Mouse (Mus musculus) stomach, embryonic 14.5 days (tissue): ENCODE results near the gene Tctn1. TPM values are rescaled to one million over a fixed set of nuclear protein-coding genes. Genes with fewer than 3 reads are reported as not detected.

Experiments used
- ATAC-seq: fragments of 200-750 bp; cut with Nextera tagmentation; 2 replicates; pipeline ENCODE4 v1.8.0; 2017; ENCODE audit warnings: low read depth, moderate TSS enrichment; ENCODE audit not compliant: insufficient number of reproducible peaks, insufficient read depth, low FRiP score
- H3K27ac ChIP-seq: fragments of 300-500 bp; sonication (generic); 2 replicates; pipeline ENCODE4 v1.5.1; 2014; ENCODE audit warnings: mild to moderate bottlenecking, low read length, moderate library complexity, mixed read lengths
- H3K27me3 ChIP-seq: fragments of 300-500 bp; sonication (generic); 2 replicates; pipeline ENCODE4 v1.6.1; 2014; ENCODE audit warnings: low read length, control low read depth, mixed read lengths; ENCODE audit not compliant: control insufficient read depth, insufficient read depth
- H3K36me3 ChIP-seq: fragments of 300-500 bp; sonication (generic); 2 replicates; pipeline ENCODE4 v1.6.1; 2014; ENCODE audit warnings: mild to moderate bottlenecking, control low read depth, low read length, moderate library complexity, mixed read lengths; ENCODE audit not compliant: control insufficient read depth, insufficient read depth
- H3K4me1 ChIP-seq: fragments of 300-500 bp; sonication (generic); 2 replicates; pipeline ENCODE4 v1.6.1; 2014; ENCODE audit warnings: low read length, control low read depth, mixed read lengths; ENCODE audit not compliant: control insufficient read depth, insufficient read depth
- H3K4me2 ChIP-seq: fragments of 300-500 bp; sonication (generic); replicated peaks from 2 replicates; pipeline ENCODE4 v1.6.1; 2014; ENCODE audit warnings: low read depth, low read length, control low read depth
- H3K4me3 ChIP-seq: fragments of 300-500 bp; sonication (generic); 2 replicates; pipeline ENCODE4 v1.5.1; 2014; ENCODE audit warnings: low read depth, low read length, control low read depth
- H3K9ac ChIP-seq: fragments of 300-500 bp; sonication (generic); replicated peaks from 2 replicates; pipeline ENCODE4 v1.6.1; 2014; ENCODE audit warnings: low read depth, mild to moderate bottlenecking, control low read depth, low read length, moderate library complexity, mixed read lengths
- H3K9me3 ChIP-seq: fragments of 300-500 bp; sonication (generic); 2 replicates; pipeline ENCODE4 v1.6.1; 2016; ENCODE audit warnings: low read depth, low read length, control low read depth; ENCODE audit not compliant: control insufficient read depth
- WGBS: fragments of 180-500 bp; shearing (Covaris S2); extraction: QIAGEN DNeasy Blood & Tissue Kit; methylation state at CpG from one replicate; pipeline ENCODE4 v1.1.7; 2014; 5-methylcytosine and 5-hydroxymethylcytosine counted together
- polyA plus RNA-seq: library from polyadenylated mRNA; unstranded; fragments of >200 nt; fragmentation: Nextera tagmentation; extraction: Ambion mirVana; gene quantifications from 2 replicates; pipeline ENCODE4 v1.2.1, GENCODE M21; 2014

Gene Tctn1
- polyA plus RNA-seq, 1 experiment from 2014 or later, result 6.5 TPM

DNA sequence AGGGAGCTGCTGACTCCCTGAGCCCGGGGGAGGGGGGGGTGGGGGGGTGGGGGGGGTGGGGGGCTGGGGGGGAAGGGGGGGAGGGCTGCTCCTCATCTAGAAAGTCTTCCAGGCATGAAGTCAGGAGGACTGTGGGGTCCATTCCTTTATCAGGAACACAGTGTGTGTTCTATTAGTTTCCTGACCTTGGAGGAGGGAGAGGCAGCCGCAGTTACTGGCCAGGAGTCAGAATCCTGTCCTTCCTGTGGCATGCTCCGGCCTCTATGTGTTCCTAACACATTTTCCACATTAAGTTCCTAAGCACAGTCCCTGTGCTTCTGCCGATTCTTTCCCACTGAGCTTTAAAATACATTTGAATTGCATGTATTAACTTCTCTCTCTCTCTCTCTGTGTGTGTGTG lies 35.5 kb downstream of the Tctn1 start:
- no peak overlapping the region for H3K9ac ChIP-seq
- 75% methylated on average over 3 of the region's 4 CpGs for WGBS
- H3K36me3 ChIP-seq, result no peaks in the 10 kb centered on the region
- H3K9me3 ChIP-seq, result peaks cover 6% of the 10 kb centered on the region; the same call in 1 of the 2 replicates
- no peak overlapping the region for H3K27ac ChIP-seq
- H3K4me3 ChIP-seq, result no peak overlapping the region
- no peaks in the 10 kb centered on the region for H3K4me1 ChIP-seq
- no peak overlapping the region for H3K4me2 ChIP-seq
- no peaks in the 10 kb centered on the region for H3K27me3 ChIP-seq
- no peak for ATAC-seq

DNA sequence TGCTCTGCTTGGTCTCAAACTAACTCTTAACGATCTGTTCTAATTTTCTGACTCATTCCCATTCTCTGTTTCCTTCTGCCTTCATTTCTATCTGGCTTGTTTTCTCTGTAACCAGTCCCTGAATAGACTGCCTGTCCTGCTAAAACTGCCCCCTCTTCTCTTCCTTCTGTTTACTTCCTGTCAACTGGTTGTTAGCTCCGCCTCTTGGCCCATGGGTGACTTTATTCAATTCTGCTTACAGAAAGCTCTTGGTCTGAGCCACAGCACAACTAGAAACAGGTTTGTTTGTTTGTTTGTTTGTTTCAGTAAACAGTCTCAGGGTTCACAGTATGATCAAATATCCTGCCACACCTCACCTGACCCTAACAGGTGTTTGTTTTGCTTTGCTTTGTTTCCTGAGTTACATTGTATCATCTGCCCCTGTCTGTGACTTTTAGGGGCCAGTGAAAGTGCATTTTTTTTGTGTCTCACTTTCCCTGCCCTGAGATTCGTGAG lies 35.9 kb downstream of the Tctn1 start:
- Histone ChIP-seq H3K9ac (no peak overlapping the region), H3K4me3 (no peak overlapping the region), H3K4me2 (no peak overlapping the region), H3K27me3 (no peaks in the 10 kb centered on the region), H3K9me3 (peaks cover 6% of the 10 kb centered on the region; the same call in 1 of the 2 replicates), H3K27ac (no peak overlapping the region), H3K4me1 (no peaks in the 10 kb centered on the region), H3K36me3 (no peaks in the 10 kb centered on the region)
- 79% methylated on average over 3 of the region's 3 CpGs for WGBS
- ATAC-seq, result no peak

DNA sequence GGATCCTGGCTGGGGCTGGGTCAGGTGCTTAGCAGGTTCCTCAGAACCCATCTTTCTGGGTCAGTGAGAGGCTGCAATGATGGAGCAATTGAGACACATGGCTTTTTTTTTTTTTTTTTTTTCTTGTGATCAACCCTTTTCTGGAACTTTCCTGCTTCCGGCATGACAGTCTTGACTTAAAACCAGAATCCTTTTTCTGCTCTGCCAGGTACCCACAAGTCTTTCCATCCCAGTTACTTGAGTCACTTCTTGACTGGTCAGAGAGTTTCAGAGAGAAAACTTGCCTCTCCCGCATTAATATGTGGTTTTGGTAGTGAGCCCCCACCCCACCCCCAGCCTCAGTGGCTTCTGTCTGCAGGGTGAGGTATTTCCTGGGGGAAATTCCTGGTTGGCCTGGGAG lies 40.0 kb downstream of the Tctn1 start:
- H3K9me3 ChIP-seq, result peaks cover 6% of the 10 kb centered on the region; the same call in 1 of the 2 replicates
- H3K27me3 ChIP-seq, result no peaks in the 10 kb centered on the region
- WGBS, result 98% methylated on average over 2 of the region's 2 CpGs
- H3K27ac ChIP-seq, result no peak overlapping the region
- no peak overlapping the region for H3K4me2 ChIP-seq
- H3K4me3 ChIP-seq, result no peak overlapping the region
- H3K9ac ChIP-seq, result no peak overlapping the region
- no peak for ATAC-seq
- 0 out of 2 replicates have a peak, but pooled peaks cover 3% of the 10 kb centered on the region for H3K4me1 ChIP-seq
- H3K36me3 ChIP-seq, result no peaks in the 10 kb centered on the region

DNA sequence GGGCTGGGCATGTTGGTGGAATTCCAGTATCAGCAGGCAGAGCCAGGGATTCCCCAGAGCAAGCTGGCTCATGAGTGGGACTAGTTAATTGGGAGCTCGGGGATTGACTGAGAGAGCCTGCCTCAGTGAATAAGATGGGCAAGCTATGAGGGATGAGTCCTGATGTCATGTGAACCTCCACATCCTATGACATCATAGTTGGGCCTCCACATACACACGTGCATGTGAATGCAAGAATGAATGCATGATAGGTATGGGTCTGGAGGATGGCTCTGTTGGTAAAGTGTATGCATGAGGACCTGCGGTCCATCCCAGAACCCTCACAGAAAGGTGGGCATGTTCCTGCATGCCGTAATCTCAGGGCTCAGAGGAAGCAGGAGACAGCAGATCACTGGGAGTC lies 43.2 kb downstream of the Tctn1 start:
- no peak overlapping the region for H3K4me3 ChIP-seq
- no peak overlapping the region for H3K9ac ChIP-seq
- H3K9me3 ChIP-seq, result no peaks in the 10 kb centered on the region
- H3K4me1 ChIP-seq, result 0 out of 2 replicates have a peak, but pooled peaks cover 3% of the 10 kb centered on the region
- H3K4me2 ChIP-seq, result no peak overlapping the region
- 88% methylated on average over 4 of the region's 4 CpGs for WGBS
- no peaks in the 10 kb centered on the region for H3K36me3 ChIP-seq
- no peaks in the 10 kb centered on the region for H3K27me3 ChIP-seq
- no peak for ATAC-seq
- no peak overlapping the region for H3K27ac ChIP-seq

DNA sequence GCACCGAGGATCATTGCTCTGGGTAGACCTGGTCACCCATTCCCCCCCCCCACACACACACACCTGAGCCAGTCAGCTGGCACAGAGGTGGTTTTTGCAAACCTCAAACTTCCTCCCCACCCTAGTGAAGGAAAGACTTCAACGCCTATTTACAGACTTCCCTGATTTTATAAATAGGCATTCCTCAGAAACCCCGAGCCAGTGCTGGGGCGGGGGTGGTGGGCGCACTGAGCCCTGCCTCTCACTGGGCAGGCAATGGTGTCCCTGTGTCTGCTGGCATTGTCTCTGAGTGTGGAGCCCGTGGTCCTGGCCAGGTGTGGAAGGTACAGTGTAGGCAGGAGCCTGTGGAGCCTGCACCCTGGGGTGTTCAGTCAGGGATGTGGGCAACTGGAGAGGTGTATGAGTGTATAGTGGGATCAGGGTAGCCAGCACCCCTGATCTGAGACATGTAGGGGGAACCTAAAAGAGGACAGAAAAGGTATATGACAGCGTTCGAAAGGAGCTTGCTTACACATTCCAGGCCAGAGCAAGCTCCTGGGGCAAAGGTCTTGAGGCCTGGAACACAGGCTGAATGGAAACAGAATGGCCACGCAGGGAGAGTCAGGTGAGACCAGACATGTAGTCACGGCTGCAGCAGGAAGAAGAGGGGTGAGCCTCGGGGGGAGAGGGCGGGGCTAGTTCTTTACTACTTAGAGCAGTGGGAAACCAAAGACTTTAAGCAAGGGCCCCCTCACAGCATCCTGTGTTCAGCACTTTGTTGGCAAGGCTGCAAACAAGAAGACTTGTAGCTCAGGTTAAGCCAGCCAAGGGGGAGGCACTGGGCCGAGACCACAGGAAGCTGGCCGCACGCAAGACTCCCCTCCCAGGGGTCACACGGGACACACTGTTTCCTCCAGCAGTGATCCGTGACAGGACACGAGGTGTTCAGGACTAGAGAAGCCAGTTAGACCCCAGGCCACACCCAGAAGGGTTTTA lies 44.3 kb downstream of the Tctn1 start:
- H3K9me3 ChIP-seq, result no peaks in the 10 kb centered on the region
- H3K4me1 ChIP-seq, result 0 out of 2 replicates have a peak, but pooled peaks cover 3% of the 10 kb centered on the region
- WGBS, result 64% methylated on average over 18 of the region's 18 CpGs
- H3K4me2 ChIP-seq, result no peak overlapping the region
- no peak overlapping the region for H3K4me3 ChIP-seq
- H3K36me3 ChIP-seq, result no peaks in the 10 kb centered on the region
- H3K27ac ChIP-seq, result no peak overlapping the region
- no peak overlapping the region for H3K9ac ChIP-seq
- ATAC-seq, result no peak
- H3K27me3 ChIP-seq, result no peaks in the 10 kb centered on the region

DNA sequence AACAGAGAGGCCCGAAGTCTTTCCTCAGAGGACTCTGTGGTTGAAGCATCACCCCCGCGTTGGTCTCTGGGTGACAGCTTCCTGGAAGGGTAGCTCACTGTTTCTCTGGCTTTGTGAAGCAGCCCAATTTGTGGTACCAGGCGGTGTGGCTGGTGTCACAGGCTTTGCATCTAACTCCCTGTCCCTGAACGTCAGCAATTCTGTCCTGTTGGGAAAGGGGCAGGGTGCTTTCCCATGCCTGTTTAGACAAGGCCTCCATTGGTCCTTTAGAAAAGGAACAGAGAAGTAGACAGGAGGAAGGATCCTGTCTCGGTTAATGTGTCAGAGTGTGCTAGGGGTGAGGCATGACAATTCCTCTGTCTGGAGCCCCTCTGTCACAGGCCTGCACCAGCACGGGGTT lies 45.3 kb downstream of the Tctn1 start:
- Histone ChIP-seq H3K9ac (no peak overlapping the region), H3K27me3 (no peaks in the 10 kb centered on the region), H3K4me2 (no peak overlapping the region), H3K9me3 (no peaks in the 10 kb centered on the region), H3K4me3 (no peak overlapping the region), H3K36me3 (no peaks in the 10 kb centered on the region), H3K27ac (no peak overlapping the region), H3K4me1 (0 out of 2 replicates have a peak, but pooled peaks cover 3% of the 10 kb centered on the region)
- ATAC-seq, result no peak
- 82% methylated on average over 7 of the region's 7 CpGs for WGBS

DNA sequence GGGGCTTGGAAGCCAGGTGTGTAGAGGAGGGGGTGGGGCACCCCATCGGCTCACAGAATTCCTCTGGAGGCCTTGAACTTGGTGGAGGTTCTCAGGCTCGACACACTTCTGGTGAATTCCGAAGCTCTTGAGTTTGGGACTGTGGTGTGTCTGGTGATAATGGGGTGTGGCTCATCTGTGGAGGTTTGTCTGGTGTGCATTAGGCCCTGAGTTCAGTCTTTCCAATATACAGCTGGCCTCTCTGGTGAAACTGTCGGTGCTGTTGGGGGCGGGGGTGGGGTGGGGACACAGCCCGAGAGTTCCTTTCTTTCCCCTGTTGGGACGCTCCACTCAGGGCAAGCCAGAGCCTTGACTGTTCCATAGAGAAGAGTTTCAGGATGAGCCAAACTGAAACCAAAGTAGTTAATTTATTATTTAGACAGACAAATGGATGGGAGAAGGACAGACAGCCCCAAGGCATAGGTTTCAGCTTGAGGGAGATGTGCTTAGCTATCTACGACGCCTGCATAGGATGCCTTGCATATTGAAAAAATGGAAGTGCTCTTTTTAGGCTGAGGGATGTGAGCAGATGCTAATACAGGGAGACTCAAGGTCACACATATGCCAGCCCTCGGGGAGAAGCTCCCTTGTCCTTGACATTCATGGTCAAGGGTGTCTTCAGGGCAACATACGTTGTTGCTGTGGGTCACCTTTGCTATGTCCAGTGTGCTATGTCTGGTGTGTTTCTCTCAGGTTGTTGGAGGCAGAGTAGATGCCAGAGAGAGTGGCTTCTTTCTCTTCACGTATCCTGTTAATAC lies 46.0 kb downstream of the Tctn1 start:
- H3K27me3 ChIP-seq, result no peaks in the 10 kb centered on the region
- ATAC-seq, result no peak

DNA sequence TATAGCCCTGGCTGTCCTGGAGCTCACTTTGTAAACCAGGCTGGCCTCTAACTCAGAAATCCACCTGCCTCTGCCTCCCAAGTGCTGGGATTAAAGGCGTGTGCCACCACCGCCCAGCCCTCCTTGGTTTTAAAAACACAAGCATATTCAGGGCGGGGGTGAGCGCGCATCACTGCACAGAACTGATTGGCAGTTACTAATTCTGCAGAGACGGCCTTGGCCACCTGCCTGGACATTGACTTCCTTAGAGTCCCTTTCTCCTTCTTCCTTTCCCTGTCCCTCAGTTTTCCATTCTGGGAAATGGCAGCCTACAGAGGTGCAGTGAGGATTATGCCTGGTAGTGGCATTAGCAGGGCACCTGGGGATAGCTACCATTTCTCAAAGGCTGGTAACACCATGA lies 46.6 kb downstream of the Tctn1 start:
- Histone ChIP-seq H3K36me3 (no peaks in the 10 kb centered on the region), H3K9ac (no peak overlapping the region), H3K27ac (no peak overlapping the region), H3K27me3 (no peaks in the 10 kb centered on the region), H3K4me2 (no peak overlapping the region), H3K4me3 (no peak overlapping the region), H3K9me3 (no peaks in the 10 kb centered on the region), H3K4me1 (0 out of 2 replicates have a peak, but pooled peaks cover 3% of the 10 kb centered on the region)
- 92% methylated on average over 6 of the region's 6 CpGs for WGBS
- no peak for ATAC-seq

More for the DNA sequence above, 46.0 kb downstream of the Tctn1 start:
- no peak overlapping the region for H3K9ac ChIP-seq
- no peak overlapping the region for H3K4me3 ChIP-seq
- 82% methylated on average over 12 of the region's 12 CpGs for whole genome bisulfite sequencing
- H3K36me3 ChIP-seq, result no peaks in the 10 kb centered on the region
- no peak overlapping the region for H3K4me2 ChIP-seq
- H3K27ac ChIP-seq, result no peak overlapping the region
- no peaks in the 10 kb centered on the region for H3K9me3 ChIP-seq
- 0 out of 2 replicates have a peak, but pooled peaks cover 3% of the 10 kb centered on the region for H3K4me1 ChIP-seq
